Mouse (Mus musculus): ENCODE measurements around the gene Tns1.

Tns1 gene

DNA sequence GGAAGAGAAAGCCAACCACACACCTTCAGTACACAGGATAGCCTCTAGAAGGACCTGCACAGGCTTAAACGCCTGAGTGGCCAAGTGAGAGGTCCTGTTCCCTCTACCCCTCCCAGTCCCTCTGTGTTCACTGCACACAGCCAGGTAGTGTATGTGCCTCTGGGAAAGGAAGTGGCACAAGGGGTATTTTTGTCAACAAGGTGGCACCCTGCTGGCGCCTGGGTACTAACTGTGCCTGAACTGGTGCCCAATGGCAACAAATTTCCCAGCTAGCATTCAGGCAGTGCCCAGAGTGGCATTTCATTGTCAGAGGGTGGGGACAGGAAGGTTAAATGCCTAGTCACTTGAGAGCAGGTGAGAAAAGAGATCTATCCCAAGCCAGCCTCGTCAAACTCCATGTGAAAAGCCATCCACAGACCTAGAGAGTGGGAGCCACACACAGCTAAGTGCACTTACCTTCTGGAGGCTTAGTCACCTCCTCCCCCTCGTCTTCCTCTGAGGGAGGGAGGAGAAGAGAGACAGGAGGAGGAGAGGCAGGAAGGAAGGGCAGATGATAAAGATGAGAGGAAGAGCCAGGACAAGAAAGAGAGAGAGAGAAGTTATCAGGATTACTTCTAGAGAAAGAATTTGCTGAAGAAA is 188.7 kb downstream of the Tns1 start:
- peak; percentile 45 for DNase-seq (ENCODE audit: low read depth, low spot score)

DNA sequence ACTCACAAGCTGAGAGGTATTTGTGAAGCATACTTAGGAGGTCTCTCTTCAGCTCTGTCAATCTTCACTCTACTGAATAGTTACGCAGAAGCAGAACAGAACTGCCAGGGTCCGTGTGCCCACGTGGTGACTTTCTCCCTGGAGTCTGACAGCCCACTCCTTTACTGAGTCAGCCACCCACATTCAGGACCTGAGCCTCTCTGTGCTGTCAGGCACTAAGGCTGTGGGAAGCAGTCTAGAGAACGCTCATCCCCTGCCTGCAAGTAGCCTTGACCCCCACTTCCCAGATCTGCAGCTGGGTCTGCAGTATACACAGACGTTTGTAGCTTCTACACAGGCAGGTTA is 191.1 kb downstream of the Tns1 start:
- DNase-seq (ENCODE audit: low read depth, low spot score) = no peak

DNA sequence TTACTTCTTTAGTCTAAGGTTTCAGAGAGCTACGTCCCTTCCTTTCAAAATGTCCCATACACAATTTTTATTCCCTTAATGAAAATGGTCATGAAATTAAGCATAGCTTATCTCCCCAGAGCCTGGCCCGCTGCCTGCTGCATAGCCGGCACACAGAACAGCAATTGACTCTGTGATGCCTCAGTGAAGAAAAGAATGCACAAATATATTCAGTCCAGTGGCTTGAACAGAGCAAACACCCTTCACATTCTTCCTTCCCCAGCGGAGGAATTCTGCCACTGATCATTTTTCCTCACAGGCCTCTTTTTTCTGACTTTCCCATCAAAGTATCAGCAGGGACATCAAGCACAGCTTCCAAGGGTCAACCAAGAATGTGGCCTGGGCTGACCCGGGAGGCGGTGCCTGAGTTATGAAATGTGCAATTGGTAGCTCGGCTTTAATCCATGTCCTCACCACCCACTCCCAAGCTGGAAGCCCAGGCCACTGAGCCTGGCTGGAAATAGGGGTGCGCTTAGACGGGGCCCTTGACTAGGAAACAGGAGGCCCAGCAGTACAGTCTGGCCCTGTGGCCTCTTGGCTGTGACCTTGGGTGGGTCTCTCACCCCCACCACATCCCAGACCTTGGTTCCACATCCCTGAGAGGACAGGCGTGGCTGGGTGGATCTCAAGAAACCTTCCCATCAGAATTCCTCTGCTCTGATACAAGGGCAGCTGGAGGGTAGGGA is 191.7 kb downstream of the Tns1 start:
- DNase-seq (ENCODE audit: low read depth, low spot score) = no peak

DNA sequence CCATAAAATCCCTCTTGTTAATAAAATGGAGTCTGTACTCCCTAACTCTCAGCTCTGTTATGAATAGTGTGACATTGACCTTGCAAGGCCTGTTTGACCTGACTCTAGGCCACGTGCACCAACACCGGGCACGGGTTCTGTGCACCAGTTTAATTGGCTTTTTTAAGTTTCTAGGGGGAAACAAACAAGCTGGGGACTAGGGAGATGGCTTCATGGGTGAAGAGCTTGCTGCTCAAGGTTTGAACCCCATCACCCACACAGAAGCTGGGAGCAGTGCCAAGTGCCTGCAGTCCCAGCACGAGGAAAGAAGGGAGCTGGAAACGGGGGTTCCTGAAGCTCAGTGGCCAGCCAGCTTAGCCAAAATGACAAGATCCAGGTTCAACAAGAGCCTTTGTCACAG is 192.4 kb downstream of the Tns1 start:
- DNase-seq (ENCODE audit: low read depth, low spot score) = no peak

DNA sequence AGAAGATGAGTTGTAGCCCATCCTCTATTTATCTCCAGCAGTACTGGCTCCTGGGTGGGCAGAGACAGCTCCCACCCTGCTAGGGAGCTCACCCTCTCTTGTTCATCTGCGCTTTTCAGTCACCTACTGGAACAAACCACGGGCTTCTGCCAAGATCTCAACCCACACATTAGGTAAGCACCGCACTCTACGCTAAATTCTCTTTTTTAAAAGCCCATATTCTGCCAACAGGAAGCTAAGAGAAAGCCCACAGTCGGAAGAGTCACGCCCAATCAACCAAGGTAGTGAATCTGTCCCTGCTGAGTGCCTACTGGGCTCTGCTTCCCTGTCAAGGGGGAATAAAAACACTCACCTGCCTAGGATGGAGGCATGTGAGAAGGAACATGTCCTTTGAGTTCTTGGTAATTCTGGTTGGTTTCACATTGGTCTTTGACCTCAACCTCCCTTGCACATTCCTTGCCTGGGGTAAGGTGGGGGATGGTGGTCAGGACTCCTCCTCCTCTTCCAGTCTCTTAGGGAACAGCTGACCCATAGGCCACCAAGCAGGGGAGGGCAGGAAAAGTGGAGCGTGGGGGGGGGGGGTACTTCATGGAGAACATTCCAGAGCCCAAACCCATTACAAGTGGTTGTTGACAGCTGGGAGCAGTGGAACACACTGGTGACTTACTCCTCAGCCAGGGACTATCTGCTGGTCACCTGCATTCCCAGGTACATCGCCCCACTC is 193.7 kb downstream of the Tns1 start:
- peak; percentile 49 for DNase-seq (ENCODE audit: low read depth, low spot score)

DNA sequence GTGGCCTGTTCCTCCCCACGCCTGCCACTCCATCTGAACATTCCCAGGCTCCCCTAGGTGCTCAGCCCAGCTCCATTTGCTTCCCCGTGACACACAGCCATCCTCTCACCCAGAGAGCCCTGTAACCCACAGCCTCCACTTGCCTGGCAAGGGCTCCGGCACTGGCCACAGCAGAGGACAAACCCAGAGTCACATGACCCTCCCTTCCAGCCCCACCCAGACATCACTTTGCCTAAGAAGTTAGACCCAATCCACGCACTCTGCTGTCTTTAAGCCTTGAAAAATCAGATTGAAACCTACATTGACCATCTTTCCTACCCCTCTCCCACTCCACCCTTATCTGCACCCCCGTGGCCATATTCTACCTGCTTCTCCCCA is 194.3 kb downstream of the Tns1 start:
- peak; percentile 13 for DNase-seq (ENCODE audit: low read depth, low spot score)

DNA sequence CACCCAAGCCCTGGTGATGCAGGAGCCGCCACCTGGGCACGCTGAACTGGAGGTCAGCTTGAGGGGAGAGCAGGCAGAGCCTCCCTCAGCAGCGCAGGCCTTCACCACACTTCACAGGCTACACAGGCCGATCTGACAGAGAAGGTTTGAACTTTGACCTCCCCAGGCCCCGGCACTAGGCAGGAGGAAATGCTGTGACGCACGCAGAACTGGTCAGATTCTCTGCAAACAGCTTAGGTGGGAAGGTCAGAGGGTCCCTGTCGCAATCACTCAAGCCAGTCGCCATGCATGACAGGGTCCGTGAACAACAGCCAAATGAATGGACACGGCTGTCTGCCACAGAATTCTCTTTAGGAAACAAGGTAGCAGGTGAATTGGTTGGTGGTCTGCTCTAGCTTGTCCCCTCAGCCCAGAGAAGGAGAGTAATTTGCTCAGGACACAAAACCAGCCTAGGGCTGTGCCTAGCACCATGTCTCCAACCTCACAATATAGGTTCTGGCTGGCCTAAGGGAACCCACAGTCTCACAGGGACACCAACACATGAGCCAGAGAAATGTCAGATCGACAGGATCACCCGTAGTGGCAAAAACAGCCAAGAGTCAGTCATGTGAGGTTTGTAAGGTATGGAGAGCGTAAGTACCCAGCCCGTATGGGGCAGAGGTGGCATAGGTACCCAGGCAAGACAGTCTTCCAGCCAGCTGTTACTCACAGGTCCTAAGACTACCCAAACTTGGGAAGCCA is 194.9 kb downstream of the Tns1 start:
- DNase-seq (ENCODE audit: low read depth, low spot score) = no peak

DNA sequence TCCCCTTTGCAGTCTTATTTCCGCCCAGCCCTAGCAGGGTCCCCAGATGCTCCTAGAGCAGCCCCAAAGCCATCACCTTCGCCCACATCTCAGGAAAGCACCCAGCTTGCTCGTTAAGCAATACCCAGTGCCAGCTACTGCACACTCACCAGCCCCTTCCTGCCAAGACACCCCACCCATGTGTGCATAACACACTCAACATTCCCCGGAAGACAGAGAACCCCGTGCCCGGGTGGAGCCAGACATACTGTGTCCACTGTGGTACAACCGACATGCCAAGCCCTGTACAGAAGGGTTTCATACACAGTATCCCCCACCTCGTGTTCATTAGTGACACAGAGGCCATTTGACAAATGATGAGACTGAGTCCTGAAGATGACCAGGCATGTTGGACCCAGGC is 195.9 kb downstream of the Tns1 start:
- no peak for DNase-seq (ENCODE audit: low read depth, low spot score)

DNA sequence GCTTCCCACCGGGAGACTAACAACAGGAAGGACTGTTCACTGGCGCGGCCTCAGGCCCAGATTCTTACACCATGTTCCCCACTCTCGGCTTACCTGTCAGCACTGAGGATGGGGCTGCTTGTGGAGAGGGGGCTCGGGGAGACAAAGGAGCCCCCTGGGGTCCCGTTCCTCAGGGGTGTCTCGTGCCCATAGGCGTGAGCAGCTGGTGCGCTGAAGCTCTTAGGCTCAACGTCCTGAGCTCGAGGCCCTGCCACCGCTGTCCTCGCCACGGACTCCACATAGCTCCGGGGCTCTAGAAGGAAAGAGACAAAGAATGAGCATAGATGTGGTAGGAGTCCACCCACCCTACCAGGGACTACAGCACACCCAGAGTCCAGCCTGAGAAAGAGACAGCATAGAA is 196.4 kb downstream of the Tns1 start:
- no peak for DNase-seq (ENCODE audit: low read depth, low spot score)

DNA sequence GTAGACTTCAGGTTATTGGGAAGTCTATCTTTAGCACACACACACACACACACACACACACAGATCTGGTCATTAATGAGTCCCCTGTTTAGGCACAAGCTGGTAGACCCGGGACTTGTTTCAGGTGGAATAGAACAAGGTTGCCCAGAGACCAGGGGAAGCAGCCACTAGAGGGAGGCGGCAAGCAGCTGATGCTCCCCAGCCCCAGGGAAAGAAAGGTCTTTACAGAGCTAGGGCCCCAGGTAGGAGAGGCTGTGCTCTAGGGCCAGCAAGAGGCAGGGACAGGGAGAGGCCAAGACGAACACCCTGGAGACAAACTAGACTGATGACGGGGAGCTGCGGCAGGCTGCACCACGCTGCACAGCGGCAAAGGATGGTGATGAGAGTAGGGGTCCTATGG is 198.0 kb downstream of the Tns1 start:
- peak; percentile 65 for DNase-seq (ENCODE audit: low read depth, low spot score)

DNA sequence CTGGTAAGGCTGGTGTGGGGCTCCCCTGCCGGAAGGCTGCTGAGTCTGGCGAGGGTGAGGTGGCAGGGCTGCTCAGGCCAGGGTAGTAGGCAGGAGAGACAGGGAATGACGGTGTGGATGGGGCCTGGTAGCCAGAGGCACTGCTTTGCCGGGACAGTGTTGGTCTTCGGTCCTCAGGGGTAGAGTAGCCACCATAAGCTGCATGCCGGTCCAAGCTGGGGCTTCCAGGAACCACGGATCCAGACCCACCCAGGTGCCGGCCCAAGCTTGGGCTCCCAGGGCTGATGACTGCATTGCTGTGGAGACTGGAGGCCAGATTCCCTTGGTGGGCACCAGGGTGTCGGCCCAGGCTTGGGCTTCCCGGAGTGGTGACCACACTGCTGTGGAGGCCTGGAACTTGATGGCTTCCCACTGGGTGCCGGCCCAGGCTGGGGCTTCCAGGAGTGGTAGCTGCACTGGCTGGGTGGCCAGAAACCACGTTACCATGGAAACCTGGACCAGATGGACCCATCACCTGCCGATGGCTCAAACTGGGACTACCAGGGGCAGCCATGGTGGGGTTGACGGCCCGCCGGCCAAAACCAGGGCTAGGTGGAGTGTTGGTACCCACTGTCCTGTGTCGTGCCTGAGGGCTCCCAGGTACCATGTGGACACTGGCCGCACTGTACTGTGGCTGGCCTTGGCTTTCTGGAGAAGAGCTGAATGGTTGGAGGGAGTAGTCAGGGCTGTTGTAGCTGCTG is 199.2 kb downstream of the Tns1 start:
- no peak for DNase-seq (ENCODE audit: low read depth, low spot score)

DNA sequence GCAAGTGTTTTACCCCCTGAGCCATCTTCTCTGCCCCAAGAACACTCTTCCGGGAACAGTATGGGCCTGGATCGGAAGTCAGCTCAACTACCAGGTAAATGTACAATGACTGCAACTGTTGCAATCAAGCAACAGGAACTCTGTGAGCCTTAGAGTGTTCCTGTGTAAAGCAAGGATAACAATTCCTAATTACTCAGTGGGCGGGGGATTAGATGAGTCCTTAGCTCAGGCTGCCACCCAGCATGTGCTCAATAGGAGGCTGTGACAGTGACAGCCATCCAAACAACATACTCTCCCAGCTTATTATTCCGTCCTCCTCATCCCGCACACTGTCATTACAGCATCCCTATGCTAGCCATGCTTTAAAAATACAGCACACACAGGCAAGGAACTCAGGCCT is 200.0 kb downstream of the Tns1 start:
- DNase-seq (ENCODE audit: low read depth, low spot score) = no peak

DNA sequence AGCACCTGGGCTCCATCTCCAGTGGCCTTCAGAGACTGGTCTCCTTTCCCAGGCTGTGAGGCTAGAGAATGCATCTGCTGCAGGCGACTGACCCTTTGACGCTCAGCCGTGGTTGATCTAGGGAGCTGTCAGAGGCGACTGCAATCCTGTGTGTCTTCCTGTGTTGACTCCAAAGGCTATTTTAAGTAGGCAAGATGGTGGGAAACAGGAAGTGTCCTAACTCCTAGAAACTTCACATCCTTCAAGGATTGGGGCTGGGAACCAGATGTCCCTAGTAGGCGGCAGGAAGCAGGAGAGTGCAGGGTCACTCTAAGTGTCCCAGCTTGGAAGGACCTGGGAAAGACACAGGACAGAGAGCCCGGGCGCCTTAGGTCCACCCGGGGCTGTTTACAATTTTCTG is 201.1 kb downstream of the Tns1 start:
- DNase-seq (ENCODE audit: low read depth, low spot score) = no peak

DNA sequence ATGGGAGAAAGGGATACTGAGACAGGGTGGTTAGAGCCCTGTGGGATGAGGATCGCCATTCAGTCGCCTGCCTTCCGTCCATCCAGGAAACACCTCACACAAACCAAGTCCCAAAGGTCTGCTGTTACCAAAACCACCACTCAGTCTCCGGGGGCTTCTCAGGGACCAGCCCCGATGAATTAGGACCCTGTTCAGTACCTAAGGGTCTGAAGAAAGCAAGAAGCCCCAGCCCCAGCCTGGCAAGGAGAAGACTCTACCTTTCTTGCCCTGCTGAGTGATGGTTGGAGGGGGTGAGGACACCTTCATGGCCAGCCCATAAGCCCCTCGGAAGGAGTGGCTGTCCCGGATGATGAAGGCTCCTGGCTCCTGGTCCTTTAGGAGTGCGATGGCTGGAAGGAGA is 203.5 kb downstream of the Tns1 start:
- DNase-seq (ENCODE audit: low read depth, low spot score) = no peak

DNA sequence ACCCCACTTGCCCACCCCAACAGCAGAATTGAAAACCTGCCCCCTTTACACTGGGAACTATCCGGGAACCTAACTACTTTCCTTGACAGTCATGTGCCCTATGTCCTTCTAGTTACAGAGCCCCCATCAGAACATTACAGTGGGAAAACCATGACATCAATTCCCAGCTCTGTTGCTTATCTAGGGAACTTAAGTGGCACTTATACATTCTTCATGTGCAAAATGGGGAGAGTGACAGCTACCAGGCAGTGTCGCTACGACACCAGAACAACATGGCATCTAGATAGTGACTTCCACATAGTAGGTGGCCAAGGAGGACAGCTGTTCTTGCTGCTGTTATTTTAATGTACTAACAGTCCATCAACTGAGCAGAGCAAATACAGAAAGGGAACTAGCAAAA is 204.3 kb downstream of the Tns1 start:
- no peak for DNase-seq (ENCODE audit: low read depth, low spot score)

DNA sequence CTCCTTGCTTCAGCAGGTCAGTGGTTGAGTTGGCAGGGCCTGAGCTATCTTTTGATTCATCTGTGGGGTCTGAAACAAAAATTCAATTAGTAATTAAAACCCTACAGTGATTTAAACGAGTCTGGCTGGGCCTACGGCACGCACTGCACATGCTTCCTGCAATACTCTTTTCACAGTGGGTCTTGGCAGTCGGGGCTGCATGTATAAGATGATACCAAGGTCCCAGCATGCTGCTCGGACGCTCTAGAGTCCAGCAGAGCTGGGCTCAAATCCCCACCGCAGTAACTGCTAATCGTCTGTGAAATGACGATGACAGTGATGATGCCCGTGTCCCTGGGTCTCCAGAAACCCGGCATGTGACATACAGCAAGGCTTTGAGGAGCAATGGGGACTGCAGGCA is 206.2 kb downstream of the Tns1 start:
- no peak for DNase-seq (ENCODE audit: low read depth, low spot score)

DNA sequence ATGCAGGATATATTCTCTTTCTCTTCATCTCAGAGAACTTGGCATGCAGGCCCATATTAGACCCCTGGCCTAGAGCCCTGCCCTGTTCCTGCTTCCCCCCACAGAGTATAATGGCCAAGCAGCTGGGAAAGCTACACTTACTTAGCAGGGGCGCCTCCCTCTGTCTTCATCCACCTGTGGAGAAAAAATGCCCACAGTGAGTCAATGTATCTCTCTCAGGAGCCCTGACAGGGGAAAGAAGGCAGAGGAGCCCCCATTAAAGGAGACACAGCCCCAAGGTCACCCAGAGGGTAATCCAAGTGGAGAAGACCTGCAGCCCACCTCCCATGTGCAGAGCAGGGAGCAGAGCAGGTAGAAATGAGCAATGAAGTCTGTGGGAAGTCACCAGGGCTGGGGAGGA is 208.0 kb downstream of the Tns1 start:
- DNase-seq (ENCODE audit: low read depth, low spot score) = no peak

DNA sequence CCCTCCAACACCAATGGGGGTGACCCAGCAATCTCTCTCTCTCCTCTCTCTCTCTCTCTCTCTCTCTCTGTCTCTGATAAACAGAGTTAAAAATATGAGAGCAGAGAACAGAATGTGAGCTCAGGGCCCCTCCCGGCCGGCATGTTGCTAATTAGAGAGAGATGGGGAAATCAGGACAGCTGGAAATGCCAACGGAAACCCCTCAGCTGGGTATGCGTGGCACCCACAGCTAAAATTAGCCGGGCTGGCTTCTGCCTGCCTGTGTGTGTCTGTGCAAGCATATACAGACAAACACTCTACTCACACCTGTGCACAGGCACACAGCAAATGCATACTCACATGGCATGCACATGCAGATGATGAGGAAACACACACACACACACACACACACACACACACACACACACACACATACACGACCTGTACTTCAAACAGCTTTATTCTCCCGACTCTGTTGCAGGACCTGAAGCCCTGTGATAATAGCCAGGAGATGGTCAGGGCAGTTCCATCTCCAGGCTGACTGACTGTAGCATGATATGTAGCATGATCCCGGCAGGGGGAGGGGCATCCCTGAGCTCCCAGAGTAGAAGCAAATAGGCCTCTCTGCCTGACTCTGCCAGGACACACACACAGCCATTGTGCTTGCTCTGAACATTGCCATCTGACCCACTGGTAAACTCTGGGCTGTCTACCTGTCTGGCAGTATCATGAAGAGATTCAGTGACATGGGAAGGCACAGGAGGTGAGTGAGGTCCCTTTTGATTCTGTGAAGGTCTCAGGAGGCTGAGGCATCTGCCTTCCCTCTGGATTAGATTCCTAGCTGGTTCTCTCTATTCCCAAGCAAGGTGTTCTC is 208.8 kb downstream of the Tns1 start:
- DNase-seq (ENCODE audit: low read depth, low spot score) = no peak

DNA sequence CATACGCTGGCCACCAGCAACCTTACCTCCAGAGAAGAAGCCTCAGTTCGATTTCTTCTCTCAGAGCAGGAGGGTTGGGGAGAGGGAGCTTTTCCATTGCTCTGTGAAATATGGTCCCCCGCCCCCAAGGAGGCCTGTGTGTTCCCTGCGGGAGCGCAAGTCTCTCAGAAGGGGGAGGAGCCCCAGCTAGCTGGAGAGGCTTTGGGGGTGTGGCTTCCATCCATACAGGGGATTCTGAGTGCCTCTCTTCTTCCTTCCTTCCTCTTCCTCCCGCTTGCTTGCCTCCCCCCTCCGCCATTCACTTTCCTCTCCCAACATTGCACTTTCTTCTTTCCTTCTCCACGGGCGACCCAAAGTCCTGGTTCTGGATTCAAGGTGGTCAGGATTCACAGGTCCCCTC is 210.2 kb downstream of the Tns1 start:
- DNase-seq (ENCODE audit: low read depth, low spot score) = no peak

DNA sequence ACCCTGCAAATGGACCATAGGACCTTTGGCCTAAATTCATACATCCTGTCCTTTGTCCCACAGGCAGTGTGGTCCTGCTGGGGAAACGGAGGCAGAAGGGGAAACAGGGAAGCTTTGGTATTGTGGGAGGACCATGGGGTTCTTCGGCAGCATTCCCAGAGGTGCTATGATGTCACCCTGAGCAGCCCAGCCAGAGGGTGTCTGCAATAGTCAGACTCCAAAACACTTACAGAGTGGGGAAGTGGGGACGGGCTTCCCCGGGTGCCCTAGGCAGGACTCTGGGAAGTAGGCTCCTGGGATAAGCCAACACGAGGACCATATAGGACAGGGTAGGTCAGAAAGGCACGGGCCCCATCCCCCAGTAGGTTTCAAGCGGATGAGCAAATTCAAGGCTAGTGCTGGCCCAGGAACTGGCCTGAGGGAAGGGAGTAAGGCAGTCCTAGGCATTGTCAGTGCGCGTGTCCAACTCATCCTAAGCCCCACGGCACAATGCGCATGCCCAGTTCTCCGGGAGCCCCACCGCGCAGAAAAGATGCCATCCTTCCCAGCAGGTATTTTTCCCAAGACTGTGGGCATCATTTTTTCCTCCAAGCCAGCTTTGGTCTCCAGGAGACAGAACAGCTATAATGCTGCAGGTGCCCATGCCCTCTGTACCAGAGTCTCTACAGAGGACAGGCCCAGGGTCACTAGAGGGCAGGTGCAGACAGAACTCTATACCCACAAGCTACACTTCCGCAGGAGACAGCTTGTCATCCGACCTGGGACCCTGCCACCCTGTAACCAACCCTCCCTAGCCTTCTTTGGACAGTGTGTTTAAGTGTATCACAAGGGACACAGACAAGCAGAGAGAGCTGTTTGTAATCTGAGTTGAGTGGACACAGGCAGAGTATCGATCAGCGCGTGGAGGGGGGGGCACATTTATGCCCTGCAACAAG is 210.9 kb downstream of the Tns1 start:
- DNase-seq (ENCODE audit: low read depth, low spot score) = no peak

All from CD4-positive, CD25-positive, alpha-beta regulatory T cell, adult 2 months (primary cell).